Comparison of ENCODE assay signal across 13 mouse cellular contexts in the genomic region with DNA sequence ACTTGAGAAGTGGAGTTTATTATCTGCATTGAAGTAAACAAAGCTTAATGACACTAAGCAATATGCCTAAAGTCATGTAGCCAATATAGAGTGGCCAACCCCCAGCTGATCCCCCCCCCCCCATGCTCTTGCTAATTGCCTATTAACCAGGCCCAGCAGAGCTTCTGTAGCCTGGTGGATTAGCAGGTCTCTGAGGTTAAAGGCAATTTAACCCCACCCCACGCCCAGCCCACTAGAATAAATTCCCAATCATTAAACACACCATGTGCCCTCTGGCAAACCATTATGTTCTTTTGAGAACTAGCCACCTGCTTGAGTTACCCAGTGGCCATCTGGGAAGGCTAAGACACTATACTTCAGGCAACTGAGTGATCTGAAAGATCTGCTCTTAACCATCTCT.
"Had no signal": no experiment of that assay in that cellular context is flagged by ENCODE, and none has a peak within 500 bp of the region (broad histone marks: within the 10 kb centered on the region; RNA-seq: fewer than 3 reads in every experiment).

No protein-coding gene starts in this region.

- H3K4me1 ChIP-seq: liver, embryonic 15.5 days; midbrain, embryonic 15.5 days; neural tube, embryonic 12.5 days had no signal

- H3K9ac ChIP-seq: liver, embryonic 15.5 days; midbrain, embryonic 15.5 days; neural tube, embryonic 12.5 days had no signal

- DNase-seq: kidney, postnatal 10 days; kidney, postnatal 4 days; lung, adult 2 months; lung, postnatal 36 days; right cerebral cortex, postnatal 25 days; thymus, adult 18-20 months; thymus, postnatal 14 days had no signal

- ATAC-seq: lung, postnatal 0 days; midbrain, embryonic 15.5 days had no signal

- H3K36me3 ChIP-seq: liver, embryonic 15.5 days; midbrain, embryonic 15.5 days; neural tube, embryonic 12.5 days had no signal

- H3K4me2 ChIP-seq: liver, embryonic 11.5 days; liver, embryonic 15.5 days; midbrain, embryonic 15.5 days; neural tube, embryonic 12.5 days had no signal

- H3K27ac ChIP-seq: layer of hippocampus, adult 2 months; liver, embryonic 15.5 days; midbrain, embryonic 15.5 days; neural tube, embryonic 12.5 days had no signal

- H3K4me3 ChIP-seq: layer of hippocampus, adult 2 months; liver, embryonic 15.5 days; midbrain, embryonic 15.5 days; neural tube, embryonic 12.5 days had no signal

- H3K9me3 ChIP-seq: liver, embryonic 15.5 days; midbrain, embryonic 15.5 days; neural tube, embryonic 12.5 days had no signal

- H3K27me3 ChIP-seq: liver, embryonic 15.5 days; midbrain, embryonic 15.5 days; neural tube, embryonic 12.5 days had no signal
